Mouse (Mus musculus) midbrain, embryonic 16.5 days (tissue): ENCODE results near the gene Ntrk2. TPM values are rescaled to one million over a fixed set of nuclear protein-coding genes. Genes with fewer than 3 reads are reported as not detected.

ENCODE experiments used
- ATAC-seq: fragments of 200-750 bp; cut with Nextera tagmentation; 2 replicates; pipeline ENCODE4 v1.8.0; 2017; ENCODE audit warnings: moderate TSS enrichment
- H3K27ac ChIP-seq: fragments of 300-500 bp; sonication (generic); 2 replicates; pipeline ENCODE4 v1.5.1; 2014; ENCODE audit warnings: mild to moderate bottlenecking, low read length, mixed read lengths
- H3K27me3 ChIP-seq: fragments of 300-500 bp; sonication (generic); 2 replicates; pipeline ENCODE4 v1.6.1; 2014; ENCODE audit warnings: low read depth, low read length, mixed read lengths; ENCODE audit not compliant: control insufficient read depth, insufficient read depth
- H3K36me3 ChIP-seq: fragments of 300-500 bp; sonication (generic); 2 replicates; pipeline ENCODE4 v1.6.1; 2014; ENCODE audit warnings: mild to moderate bottlenecking, low read length, moderate library complexity, mixed read lengths; ENCODE audit not compliant: control insufficient read depth, insufficient read depth
- H3K4me1 ChIP-seq: fragments of 300-500 bp; sonication (generic); 2 replicates; pipeline ENCODE4 v1.6.1; 2014; ENCODE audit warnings: mild to moderate bottlenecking, low read length, mixed read lengths; ENCODE audit not compliant: control insufficient read depth, insufficient read depth
- H3K4me2 ChIP-seq: fragments of 300-500 bp; sonication (generic); 2 replicates; pipeline ENCODE4 v1.6.1; 2014; ENCODE audit warnings: mild to moderate bottlenecking, low read length, mixed read lengths
- H3K4me3 ChIP-seq: fragments of 300-500 bp; sonication (generic); 2 replicates; pipeline ENCODE4 v1.5.1; 2014; ENCODE audit warnings: low read depth, mild to moderate bottlenecking, low read length, moderate library complexity, mixed read lengths
- H3K9ac ChIP-seq: fragments of 300-500 bp; sonication (generic); 2 replicates; pipeline ENCODE4 v1.6.1; 2014; ENCODE audit warnings: low read depth, low read length, mixed read lengths
- H3K9me3 ChIP-seq: fragments of 300-500 bp; sonication (generic); replicated peaks from 2 replicates; pipeline ENCODE4 v1.6.1; 2014; ENCODE audit warnings: mild to moderate bottlenecking, low read length, mixed read lengths; ENCODE audit not compliant: control insufficient read depth, poor library complexity, severe bottlenecking
- WGBS: fragments of 180-500 bp; shearing (Covaris S2); extraction: QIAGEN DNeasy Blood & Tissue Kit; methylation state at CpG from one replicate; pipeline ENCODE4 v1.1.7; 2014; 5-methylcytosine and 5-hydroxymethylcytosine counted together
- polyA plus RNA-seq: library from polyadenylated mRNA; unstranded; fragments of >200 nt; fragmentation: Nextera tagmentation; extraction: Ambion mirVana; gene quantifications from 2 replicates; pipeline ENCODE4 v1.2.1, GENCODE M21; 2015

The Ntrk2 gene
- polyA plus RNA-seq, 1 experiment from 2014 or later: 137 TPM

DNA sequence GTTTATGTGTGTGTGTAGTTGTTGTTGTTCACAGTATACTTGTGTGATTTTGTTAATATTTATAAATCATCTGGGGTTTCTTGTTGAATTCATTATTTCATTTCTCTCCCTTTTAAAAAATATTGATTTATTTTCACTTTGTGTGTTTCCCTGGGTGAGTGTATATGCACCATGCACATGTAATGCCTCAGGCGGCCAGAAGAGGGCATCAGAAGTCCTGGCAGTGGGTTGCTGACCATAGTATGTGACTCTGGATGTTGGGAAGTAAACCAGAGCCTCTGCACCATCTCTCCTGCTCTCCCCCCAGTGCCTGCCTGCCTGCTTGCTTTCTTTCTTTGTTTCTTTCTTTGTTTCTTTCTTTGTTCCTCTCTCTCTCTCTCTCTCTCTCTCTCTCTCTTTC, 2.5 kb upstream of the Ntrk2 start:
- Histone ChIP-seq H3K27me3 (no peaks in the 10 kb centered on the region), H3K9me3 (no peaks in the 10 kb centered on the region), H3K9ac (no peak overlapping the region), H3K4me1 (peaks cover 6% of the 10 kb centered on the region), H3K27ac (no peak overlapping the region), H3K36me3 (no peaks in the 10 kb centered on the region), H3K4me3 (no peak overlapping the region), H3K4me2 (no peak overlapping the region)
- ATAC-seq: no peak
- WGBS: 17% methylated on average over 1 of the region's 1 CpGs

DNA sequence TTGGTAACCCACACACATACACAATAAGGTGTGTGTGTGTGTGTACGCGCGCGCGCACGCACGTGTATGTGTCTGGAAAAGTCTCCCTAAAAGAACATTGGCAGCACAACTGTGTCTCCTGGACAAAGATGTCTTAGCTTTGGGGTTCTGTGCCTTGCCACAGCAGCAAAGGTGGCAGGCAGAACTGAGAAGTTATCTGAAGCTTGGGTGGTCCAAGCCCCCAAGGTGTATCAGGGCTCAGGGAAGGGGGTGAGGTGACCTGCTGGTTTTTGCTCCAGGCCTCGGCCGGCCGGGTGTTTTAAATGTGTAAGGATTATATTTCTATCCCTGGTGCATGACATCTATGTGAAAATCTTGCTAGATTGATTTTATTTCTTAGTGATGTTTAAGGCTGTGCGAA, 536 bp upstream of the Ntrk2 start:
- Histone ChIP-seq H3K4me3 (no peak overlapping the region; the same call in 1 of the 2 replicates), H3K27me3 (no peaks in the 10 kb centered on the region), H3K9me3 (no peaks in the 10 kb centered on the region), H3K9ac (peak overlapping the region; percentile 97), H3K36me3 (no peaks in the 10 kb centered on the region), H3K27ac (peak overlapping the region; percentile 97), H3K4me2 (peak overlapping the region; percentile 91), H3K4me1 (peaks cover 15% of the 10 kb centered on the region)
- 76% methylated on average over 11 of the region's 11 CpGs for WGBS
- no peak for ATAC-seq

DNA sequence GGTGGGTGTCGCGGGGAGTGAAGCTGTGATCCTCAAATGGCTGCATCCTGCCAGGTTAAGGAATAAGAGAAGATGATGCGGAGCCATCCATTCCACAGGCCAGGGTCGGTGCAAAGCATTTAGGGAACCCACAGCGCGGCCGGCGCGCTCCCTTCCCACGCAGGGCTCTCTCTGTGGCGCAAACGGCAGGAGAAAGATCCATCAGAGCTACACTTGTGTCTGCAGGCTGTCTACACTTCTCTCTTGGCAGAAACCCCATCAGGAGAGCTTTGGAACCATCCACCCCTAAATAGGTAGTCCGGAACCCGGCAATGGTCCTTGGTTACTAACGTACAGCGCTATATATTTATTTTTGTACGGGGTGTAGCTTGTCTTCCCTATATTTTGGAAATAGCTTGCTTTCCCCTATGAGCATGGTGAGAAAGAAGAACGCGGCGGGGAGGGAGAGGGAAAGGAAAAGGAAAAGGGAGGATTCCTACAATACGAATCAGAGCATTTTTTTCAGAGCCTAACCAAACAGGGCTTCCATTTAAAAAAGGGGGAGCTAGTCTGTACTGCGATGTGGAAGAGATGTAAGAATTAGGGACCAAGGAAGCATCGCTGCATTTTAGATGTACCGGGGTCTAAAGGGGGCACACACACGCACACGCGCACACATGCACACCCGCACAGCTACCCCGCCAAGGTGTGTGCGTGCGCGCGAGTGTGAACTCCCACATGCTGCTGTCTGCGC, 693 bp downstream of the Ntrk2 start:
- Histone ChIP-seq H3K27me3 (no peaks in the 10 kb centered on the region), H3K4me2 (peak overlapping the region; percentile 91), H3K36me3 (no peaks in the 10 kb centered on the region), H3K27ac (peak overlapping the region; percentile 97), H3K9me3 (no peaks in the 10 kb centered on the region), H3K9ac (peak overlapping the region; percentile 97), H3K4me1 (peaks cover 27% of the 10 kb centered on the region), H3K4me3 (peak overlapping the region; percentile 84)
- ATAC-seq: peak; percentile 49; the same call in 1 of the 2 replicates
- WGBS: 1% methylated on average over 31 of the region's 34 CpGs

DNA sequence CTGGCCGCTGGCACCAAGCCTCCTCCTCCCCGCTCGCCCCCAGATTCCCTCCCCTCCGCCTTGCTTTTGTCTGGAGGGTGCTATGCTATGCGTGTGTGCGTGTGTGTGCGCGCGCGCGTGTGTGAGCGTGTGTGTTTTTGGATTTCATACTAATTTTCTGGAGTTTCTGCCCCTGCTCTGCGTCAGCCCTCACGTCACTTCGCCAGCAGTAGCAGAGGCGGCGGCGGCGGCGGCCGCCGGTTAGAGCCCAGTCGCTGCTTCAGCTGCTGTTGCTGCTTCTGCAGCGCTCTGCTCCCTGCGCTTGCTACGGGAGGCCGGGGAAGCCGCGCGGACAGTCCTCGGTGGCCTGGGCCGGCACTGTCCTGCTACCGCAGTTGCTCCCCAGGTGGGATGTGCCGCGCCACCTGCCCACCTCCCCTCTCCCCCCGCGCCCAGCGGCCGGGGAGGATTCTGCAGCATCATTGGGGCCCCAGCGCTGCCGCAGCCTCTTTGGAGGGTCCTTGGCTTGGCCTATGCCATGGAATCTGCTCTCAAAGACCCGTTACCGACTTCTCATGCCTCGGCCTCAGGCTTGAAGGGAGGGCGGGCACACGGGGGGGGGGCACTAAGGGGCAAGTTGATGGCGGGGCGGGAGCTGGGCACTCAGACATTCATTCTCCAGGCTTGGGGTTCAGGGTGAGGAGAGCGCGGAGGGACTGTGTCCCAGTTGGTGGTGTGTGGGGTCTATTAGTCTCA, 1.4 kb downstream of the Ntrk2 start:
- Histone ChIP-seq H3K9ac (peak overlapping the region; percentile 97), H3K27ac (peak overlapping the region; percentile 97), H3K4me1 (peaks cover 35% of the 10 kb centered on the region), H3K27me3 (no peaks in the 10 kb centered on the region), H3K4me2 (peak overlapping the region; percentile 91), H3K36me3 (no peaks in the 10 kb centered on the region), H3K4me3 (peak overlapping the region; percentile 84), H3K9me3 (no peaks in the 10 kb centered on the region)
- peak; percentile 81 for ATAC-seq
- WGBS: under 1% methylated on average over 38 of the region's 50 CpGs

DNA sequence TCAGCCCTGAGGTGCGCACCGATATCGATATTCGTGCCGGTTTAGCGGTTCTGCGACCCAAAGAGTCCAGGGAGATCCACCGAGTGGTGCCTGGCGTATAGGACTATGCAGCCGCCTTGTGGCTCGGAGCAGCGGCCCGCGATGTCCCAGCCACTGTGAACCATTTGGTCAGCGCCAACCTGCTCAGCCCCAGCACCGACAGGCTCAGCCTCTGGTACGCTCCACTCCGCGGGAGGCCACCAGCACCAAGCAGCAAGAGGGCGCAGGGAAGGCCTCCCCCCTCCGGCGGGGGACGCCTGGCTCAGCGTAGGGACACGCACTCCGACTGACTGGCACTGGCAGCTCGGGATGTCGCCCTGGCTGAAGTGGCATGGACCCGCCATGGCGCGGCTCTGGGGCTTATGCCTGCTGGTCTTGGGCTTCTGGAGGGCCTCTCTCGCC, 2.0 kb downstream of the Ntrk2 start:
- peak; percentile 21 for ATAC-seq
- H3K4me3 ChIP-seq: peak overlapping the region; percentile 84
- H3K4me1 ChIP-seq: peaks cover 36% of the 10 kb centered on the region
- no peaks in the 10 kb centered on the region for H3K9me3 ChIP-seq
- peak overlapping the region; percentile 97 for H3K9ac ChIP-seq
- peak overlapping the region; percentile 97 for H3K27ac ChIP-seq
- H3K36me3 ChIP-seq: no peaks in the 10 kb centered on the region
- no peaks in the 10 kb centered on the region for H3K27me3 ChIP-seq
- H3K4me2 ChIP-seq: peak overlapping the region; percentile 91
- under 1% methylated on average over 25 of the region's 32 CpGs for WGBS

DNA sequence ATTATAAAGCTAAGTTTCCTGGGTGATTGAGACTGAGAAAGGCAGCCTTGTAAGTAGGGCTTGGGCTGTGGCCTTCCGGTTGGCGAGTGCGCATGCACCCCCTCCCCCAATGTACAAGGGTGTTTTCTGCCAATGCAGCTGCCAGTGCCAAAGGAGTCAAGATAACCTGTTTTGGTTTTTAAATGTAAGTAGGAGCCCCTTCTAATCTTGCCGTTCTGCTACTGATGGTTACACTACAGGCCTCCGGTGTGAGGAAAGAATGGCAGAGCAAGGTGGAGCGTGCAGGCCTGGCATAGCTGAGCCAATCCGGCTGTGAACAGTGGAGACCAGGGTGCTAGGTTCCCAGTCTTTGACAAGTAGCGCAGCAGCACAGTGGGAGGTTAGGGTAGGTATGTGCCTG, 3.6 kb downstream of the Ntrk2 start:
- peaks cover 39% of the 10 kb centered on the region for H3K4me1 ChIP-seq
- ATAC-seq: no peak

DNA sequence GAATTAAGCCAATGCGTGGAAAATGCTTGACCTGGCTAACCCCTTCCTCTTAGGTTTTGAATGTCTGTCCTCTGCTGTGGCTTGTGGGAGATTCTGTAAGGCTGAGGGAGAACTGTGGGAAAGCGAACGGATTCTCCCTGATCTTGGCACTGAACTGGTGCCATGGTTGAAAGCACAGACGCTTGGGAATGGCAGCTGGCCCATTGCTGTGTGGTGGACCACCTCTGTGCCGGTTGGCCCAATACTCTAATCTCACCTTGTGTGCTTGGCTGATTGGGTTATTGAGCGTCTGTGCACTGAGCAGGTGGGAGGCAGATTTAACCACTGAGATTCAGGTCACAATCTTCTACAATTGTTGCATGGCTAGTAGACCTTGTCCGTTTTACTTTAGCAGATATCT, 18.4 kb downstream of the Ntrk2 start:
- peaks cover 5% of the 10 kb centered on the region for H3K36me3 ChIP-seq
- no peak overlapping the region for H3K9ac ChIP-seq
- no peak for ATAC-seq
- WGBS: 71% methylated on average over 7 of the region's 7 CpGs
- H3K9me3 ChIP-seq: no peaks in the 10 kb centered on the region; the same call in 1 of the 2 replicates
- no peak overlapping the region for H3K4me2 ChIP-seq
- H3K27ac ChIP-seq: no peak overlapping the region
- H3K27me3 ChIP-seq: no peaks in the 10 kb centered on the region
- H3K4me1 ChIP-seq: peaks cover 13% of the 10 kb centered on the region
- H3K4me3 ChIP-seq: no peak overlapping the region

More for the DNA sequence above, 3.6 kb downstream of the Ntrk2 start:
- peak overlapping the region; percentile 84 for H3K4me3 ChIP-seq
- no peaks in the 10 kb centered on the region for H3K27me3 ChIP-seq
- peak overlapping the region; percentile 97 for H3K9ac ChIP-seq
- H3K36me3 ChIP-seq: no peaks in the 10 kb centered on the region
- H3K9me3 ChIP-seq: no peaks in the 10 kb centered on the region
- H3K27ac ChIP-seq: peak overlapping the region; percentile 60
- H3K4me2 ChIP-seq: peak overlapping the region; percentile 91
- WGBS: 40% methylated on average over 8 of the region's 8 CpGs

DNA sequence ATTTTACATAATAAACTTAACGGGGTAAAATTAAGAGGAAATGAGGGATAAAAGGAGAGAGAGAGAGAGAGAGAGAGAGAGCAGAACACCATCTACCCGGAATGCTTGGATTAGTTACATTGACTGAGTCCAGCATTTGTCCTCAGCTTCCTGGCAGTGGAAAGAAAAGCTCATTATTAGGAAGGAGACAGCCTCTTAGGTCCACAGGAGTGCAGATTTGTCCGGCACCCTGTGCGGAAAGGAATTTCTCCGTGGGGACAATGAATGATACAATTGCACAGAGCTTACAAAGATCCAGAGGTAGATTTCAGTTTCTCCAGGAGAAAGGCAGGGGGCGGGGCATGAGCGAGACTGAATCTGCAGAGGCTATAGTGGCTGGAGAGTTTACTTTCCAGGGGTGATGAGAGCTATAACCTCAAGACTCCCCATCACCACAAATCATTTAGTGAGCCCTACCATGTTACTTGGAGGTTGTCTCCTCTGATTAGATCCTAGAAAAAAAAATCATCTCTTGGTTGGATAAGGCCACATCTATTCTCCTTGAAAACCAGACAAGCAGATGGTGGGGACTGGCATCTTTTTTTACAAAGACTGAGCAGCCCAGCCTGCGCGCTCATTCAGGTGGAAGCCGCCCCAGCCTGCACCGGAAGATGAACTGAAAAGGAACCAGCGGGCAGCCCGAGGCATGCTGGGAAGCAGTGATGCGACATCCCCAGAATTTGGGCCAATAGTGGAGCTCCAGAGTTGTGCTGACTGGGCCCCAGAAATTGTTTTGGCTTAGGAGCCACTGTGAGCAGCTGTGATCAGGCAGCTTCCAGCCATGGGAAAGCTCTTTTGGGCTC, 20.2 kb downstream of the Ntrk2 start:
- H3K4me2 ChIP-seq: peak overlapping the region; percentile 17; the same call in 1 of the 2 replicates
- H3K27me3 ChIP-seq: no peaks in the 10 kb centered on the region
- H3K36me3 ChIP-seq: no peaks in the 10 kb centered on the region
- no peak for ATAC-seq
- peaks cover 15% of the 10 kb centered on the region for H3K4me1 ChIP-seq
- no peak overlapping the region for H3K4me3 ChIP-seq
- no peak overlapping the region for H3K27ac ChIP-seq
- no peak overlapping the region for H3K9ac ChIP-seq
- no peaks in the 10 kb centered on the region; the same call in 1 of the 2 replicates for H3K9me3 ChIP-seq
- 28% methylated on average over 14 of the region's 14 CpGs for WGBS
